Mouse (Mus musculus): ENCODE results near the gene Ly86.

- no peak for TF ChIP-seq CTCF (IDR thresholded peaks at IDR 0.05; ENCODE audit: low read depth)
- TF ChIP-seq EP300 (IDR thresholded peaks at IDR 0.05; ENCODE audit: low read depth): no peak
Observed at GRCm38 (mm10) chr13:37388222-37389202, 43.5 kb downstream of the Ly86 start.
